Mouse (Mus musculus): Measurements from ENCODE around the gene Hipk4.

DNA sequence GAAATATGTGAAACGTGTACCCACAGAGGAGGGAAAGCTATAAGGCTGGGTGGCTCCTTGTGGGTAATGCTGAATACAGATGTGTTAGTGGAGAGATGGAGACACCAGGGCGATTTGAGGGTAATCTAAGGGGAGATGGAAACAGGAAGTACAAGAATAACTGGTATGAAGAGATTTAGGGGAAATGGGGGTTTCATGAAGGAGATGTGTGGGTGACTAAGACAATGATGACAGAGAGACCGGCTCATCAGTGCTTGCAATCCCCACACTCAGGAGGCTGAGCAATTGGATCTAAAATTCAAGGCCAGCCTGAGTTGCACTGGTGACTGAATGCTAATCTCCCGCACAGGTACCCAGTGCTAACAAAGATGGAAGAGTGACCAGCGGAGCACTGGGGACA, 29.0 kb downstream of the Hipk4 start:
- TF ChIP-seq GATA1 (IDR thresholded peaks at IDR 0.05; ENCODE audit: borderline replicate concordance, low read length) (no peak), FLI1 (IDR thresholded peaks at IDR 0.05; ENCODE audit: low read length) (no peak)

Measured in megakaryocyte, embryonic 14.5 days (primary cell).